Mouse (Mus musculus) right cerebral cortex, postnatal 10 days (tissue): ENCODE measurements around the gene Pln.

ENCODE experiments used
- DNase-seq, 2 experiments: peaks; one replicate each; pipeline ENCODE4 v3.0.0; 2021; ENCODE audit warnings: low spot score in 2 of 2

Pln gene

DNA sequence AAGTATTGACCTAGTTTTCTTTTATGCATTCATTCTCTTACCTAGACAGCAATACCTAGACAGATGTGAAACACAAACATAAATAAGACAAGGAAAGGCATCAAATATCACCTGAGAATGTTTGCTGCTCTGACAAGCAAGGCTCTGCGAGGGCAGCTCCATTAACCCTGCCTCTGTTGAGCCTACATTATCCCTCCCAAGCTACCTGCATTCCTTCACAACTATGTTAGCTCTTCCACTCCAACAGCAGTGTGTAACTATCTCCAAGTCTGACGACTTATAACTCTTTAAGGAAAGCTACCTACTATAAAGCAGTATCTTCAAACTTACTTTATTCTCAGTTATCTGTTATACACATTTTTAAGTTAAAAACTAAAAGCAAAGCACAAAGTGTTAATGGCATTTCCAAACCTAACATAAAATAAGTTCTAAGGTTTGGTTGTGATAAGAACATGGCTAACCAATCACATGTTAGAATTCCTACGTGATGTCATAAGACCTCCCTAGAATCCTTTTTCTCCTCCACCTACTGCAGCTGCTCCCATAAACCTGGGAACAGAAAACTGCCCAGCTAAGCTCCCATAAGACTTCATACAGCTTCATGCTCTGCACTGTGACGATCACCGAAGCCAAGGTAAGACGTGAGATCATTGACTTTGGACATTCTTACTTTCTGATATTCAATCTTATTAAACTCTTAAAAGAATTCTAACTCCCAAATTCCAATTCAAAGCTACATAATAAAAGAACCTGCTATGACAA, at the start of gene Pln:
Gene Pln (plus strand): TSS at position 506 of the 762 bp plus-strand sequence.
- DNase-seq: no peak

DNA sequence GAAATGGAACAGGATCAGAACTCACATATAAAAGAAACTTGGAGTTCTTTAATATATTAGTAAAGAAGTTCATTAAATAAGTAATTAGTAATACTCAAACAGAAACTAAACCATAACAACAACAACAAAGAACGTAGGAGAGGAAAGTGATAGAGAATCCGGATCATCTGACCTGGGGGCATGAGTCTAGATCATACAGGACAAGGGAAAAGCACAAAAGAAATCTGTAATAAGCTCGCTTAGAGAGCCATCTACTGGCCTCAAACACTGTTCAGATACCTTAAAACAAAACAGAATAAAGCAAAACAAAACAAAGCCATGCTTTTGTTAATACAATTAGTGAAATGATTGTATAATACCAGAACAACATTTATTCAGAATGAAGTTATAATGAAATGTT, 31.6 kb upstream of the Pln start:
- no peak for DNase-seq

GRCm38 (mm10) chr10:53306674-53307073, 30.8 kb upstream of the Pln start:
- no peak for DNase-seq

DNA sequence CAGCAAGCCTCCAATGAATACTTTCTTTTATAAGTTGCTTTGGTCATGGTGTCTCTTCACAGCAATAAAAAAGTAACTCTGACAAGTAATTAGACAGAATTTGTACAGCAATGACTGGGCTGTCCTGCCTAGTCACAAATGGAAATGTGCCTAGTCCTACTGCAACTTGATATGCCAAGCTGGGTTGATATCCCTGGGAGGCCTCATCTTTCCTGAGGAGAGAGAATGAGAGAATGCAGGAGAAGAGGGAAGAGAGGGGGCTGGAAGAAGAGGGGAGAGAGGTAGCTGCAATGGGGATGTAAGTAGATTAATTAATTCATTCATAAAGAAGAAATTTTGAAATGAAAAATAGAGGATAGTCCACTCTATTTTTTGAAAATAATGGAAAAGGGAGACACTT, 14.1 kb upstream of the Pln start:
- DNase-seq: no peak

GRCm38 (mm10) chr10:53324663-53325062, 12.8 kb upstream of the Pln start:
- DNase-seq: no peak

DNA sequence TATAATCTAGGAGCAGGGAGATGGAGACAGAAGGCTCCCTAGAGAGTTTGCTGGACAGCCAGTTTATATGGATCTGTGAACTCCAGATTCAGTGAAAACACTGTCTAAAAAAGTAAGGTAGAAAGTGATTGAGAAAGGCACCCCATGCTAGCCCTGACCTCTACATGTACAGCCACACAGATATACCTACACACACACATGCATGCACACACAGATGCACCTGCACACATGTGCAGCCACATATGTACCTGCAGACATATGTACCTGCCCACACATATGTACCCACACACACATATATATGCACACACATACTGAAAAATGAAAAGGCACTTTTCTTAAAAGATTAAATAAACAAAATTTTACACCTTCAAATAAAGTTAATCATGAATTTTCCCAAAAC, 11.1 kb upstream of the Pln start:
- DNase-seq: no peak

GRCm38 (mm10) chr10:53329257-53329656, 8.2 kb upstream of the Pln start:
- DNase-seq: no peak

DNA sequence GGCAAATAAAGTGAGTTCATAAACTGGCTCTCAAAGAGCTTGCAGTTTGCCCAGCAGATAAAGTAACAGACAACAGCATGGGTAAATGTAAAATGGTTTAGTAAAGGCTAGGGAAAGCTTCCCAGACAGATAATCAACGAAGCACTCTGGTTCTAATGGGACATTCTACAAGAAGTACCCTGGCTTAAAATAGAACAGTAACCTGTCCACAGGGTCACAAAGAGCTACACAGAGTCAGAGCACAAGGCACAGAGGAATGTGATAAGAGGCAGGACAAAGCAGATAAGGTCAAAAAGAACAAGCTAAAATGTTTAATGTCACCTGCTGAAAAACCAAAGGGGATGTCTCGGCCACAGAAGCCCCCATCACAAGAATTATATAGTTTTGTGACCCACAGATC, 4.7 kb upstream of the Pln start:
- no peak for DNase-seq

- DNase-seq: no peak
Measured at GRCm38 (mm10) chr10:53335266-53335665, 2.2 kb upstream of the Pln start.

DNA sequence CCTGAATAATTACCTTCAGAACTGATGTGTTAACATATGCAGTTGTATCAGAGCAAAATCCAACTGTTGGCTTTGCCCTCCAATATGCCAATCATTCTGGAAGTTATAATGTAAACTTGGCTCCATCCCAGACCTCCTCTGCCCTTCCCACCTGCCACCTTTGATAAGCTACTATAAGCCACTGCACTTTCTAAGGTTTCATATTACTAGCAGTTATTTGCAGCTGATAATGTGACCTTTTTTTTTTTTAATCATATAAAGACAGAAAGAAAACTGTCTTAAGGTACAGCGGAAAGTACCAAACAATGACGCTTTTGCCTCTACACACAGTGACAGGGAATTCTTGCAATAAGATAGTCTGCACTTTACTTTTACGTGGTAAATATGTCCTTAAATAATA, 1.5 kb upstream of the Pln start:
- no peak for DNase-seq

DNA sequence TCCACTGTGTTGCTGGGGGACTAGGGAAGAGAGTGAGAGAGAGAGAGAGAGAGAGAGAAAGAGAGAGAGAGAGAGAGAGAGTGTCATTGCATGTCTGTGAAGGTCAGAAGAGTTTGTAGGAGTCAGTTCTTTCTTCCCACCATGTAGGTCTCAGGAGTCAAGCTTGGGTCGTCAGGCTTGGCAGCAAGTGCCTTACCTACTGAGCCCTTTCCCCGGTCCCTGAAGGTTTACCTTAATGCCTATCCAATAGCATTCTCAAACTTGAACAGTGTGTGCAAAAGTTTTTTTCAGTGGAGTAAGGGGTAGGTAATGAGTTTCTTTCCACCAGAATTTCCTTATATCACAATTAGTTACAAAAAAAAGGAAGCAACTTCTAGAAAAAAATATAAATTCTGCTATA, 1.6 kb downstream of the Pln start:
- no peak for DNase-seq

DNA sequence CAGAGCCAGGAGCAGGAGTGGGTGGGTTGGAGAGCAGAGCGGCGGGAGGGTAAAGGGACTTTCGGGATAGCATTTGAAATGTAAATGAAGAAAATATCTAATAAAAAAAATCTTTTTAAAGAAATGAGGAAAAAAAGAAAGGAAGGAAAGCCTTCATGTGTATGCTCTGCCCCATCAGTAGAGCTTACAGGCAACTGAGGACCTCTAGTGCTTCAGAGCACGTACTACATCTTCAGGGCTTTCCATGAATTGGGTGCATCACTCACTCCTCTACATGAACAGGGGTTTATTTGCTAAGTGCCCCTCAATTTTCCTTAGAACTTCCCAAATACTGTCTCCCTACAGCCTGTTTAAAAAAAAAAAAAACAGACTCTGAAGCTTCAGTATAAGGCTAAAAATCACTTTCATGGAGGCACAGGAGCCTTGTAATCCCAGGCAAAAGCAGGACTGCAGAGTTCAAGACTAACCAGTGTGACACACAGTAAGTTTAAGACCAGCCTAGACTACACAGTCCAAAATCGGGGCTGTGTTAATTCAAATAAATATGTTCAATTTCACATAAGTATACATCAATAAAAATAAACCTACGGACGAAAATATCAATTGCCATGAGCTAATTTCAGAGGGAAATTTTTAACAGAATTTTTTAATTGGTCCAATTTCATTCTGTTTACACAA, 4.0 kb downstream of the Pln start:
- DNase-seq: peak; percentile 40 to 49

DNA sequence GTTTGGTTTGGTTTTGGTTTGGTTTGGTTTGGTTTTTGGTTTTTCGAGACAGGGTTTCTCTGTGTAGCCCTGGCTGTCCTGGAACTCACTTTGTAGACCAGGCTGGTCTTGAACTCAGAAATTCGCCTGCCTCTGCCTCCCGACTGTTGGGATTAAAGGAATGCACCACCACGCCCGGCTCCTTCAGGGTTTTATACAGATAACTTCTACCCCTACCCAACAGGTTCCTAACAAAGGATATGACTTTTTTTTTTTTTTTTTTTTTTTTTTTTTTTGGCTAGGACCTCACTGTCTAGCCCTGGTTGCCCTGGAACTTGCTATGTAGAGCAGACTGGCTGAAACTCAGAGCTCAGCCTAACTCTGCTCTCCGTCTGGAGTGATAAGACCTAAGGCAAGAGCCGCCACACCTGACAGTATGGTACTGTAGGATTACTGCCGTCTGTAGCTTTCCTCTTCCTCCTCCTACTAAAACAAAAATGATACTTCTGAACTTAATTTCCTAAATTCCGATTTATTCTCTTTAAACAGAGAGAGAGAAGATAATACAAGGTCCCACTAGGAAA, 4.8 kb downstream of the Pln start:
- DNase-seq: no peak

DNA sequence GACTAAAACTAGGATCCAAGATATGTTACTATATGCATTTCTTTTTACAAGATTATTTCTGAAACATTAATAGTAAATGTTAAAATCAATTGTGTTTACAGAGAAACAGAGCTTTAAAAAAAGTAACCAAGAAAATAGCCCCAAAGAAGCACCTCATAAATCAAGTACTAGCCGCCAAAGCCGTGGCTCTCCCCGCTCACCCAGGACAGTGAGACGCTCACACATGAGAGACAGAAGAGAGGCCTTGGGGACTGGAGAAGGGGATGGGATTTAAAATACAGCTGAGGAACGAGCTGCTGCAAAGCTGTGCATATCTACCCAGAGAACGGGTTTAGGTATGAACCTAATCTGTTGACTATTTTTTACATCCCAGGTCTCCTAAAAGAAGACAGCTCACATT, 5.9 kb downstream of the Pln start:
- DNase-seq: no peak

- no peak for DNase-seq
Measured at GRCm38 (mm10) chr10:53343865-53344264, 6.4 kb downstream of the Pln start.

DNA sequence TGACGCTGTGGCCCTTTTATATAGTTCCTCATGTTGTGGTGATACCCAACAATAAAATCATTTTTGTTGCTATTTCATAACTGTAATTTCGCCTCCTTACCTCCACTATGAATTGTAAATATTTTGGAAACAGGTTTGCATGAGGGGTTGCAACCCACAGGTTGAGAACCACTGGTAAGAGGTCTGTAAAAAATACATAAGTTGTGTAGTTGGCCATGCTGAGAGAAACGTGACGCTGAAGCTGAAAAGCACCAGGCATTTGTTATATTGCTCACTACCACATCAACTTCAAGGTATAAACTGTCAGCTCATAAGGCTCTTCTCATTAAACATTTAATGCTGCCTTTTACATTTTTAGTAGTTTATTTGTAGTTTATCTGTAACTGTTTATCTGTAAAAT, 8.0 kb downstream of the Pln start:
- no peak for DNase-seq

DNA sequence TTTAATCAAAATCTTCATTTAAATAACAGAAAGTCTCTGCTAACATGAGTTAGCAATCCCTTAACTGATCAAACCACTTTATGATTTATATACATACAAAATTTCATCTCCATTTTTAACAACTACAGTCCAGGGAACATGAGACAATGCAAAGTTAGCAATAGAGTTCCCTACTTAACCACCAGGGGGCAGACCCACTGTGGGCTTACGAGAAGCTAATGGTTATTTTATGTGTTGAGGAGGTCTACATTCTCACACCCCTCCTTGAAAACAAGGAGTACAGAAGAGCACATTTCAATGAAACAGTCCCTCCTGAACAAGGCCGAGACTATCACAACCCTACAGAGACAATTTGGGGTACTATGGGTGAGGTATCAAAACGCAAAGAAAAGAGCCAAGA, 9.0 kb downstream of the Pln start:
- DNase-seq: peak; percentile 45 to 63

DNA sequence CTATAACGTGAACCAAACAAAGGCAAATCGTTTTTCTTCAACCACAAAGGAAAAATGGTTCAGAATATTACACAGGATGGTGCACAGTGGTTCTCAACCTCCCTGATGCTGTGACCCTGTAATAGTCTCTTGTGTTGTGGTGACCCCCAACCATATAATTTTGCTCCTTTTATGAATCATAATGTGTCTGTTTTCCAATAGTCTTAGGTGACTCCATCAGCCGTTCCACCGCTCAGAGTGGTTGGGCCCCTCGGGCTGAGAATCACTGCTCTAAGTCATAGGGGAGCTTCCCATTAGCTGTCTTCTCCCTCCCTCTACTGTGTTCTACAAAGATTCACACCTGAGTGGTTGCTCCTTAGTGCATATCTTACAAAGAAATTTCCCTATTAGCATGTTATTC, 9.4 kb downstream of the Pln start:
- DNase-seq: no peak

- peak; percentile 55 to 73 for DNase-seq
Measured at GRCm38 (mm10) chr10:53347787-53348755, 10.6 kb downstream of the Pln start.

- no peak for DNase-seq
Measured at GRCm38 (mm10) chr10:53349254-53349653, 11.8 kb downstream of the Pln start.

- DNase-seq: no peak
Measured at GRCm38 (mm10) chr10:53353665-53354064, 16.2 kb downstream of the Pln start.

- no peak for DNase-seq
Measured at GRCm38 (mm10) chr10:53359016-53359415, 21.5 kb downstream of the Pln start.
